Mouse (Mus musculus) heart, adult 2 months (tissue): ENCODE data around the gene Notch1.

Experiments used
- CTCF ChIP-seq: fragments of 200-600 bp; IDR thresholded peaks from 2 replicates; pipeline ENCODE4 v1.8.1; 2022; ENCODE audit warnings: antibody characterized with exemption, mild to moderate bottlenecking, moderate library complexity
- EP300 ChIP-seq: fragments of 200-500 bp; IDR thresholded peaks from 2 replicates; pipeline ENCODE4 v1.6.1; 2011; ENCODE audit warnings: low read depth, low read length, control low read depth; ENCODE audit not compliant: insufficient read depth
- POLR2A ChIP-seq: fragments of 200-500 bp; IDR thresholded peaks from 2 replicates; pipeline ENCODE4 v1.6.1; 2011; ENCODE audit warnings: mild to moderate bottlenecking, low read depth, low read length, control low read depth; ENCODE audit not compliant: insufficient read depth

GRCm38 (mm10) chr2:26410091-26410490 is 106.4 kb downstream of the Notch1 start:
- TF ChIP-seq POLR2A (no peak), CTCF (no peak), EP300 (no peak)
